Mouse (Mus musculus) forebrain, embryonic 15.5 days (tissue): ENCODE data around the gene Eif5a. TPM values are rescaled to one million over a fixed set of nuclear protein-coding genes. Genes with fewer than 3 reads are reported as not detected.
"Not testable (repeated sequence)": the region's sequence is repeated elsewhere in the genome, so short reads cannot be mapped to it uniquely, and the experiment has no call there.

ENCODE experiments used
- ATAC-seq: fragments of 200-750 bp; cut with Nextera tagmentation; replicated peaks from 2 replicates; pipeline ENCODE4 v1.8.0; 2017; ENCODE audit warnings: mild to moderate bottlenecking, moderate TSS enrichment, moderate library complexity
- H3K27ac ChIP-seq: fragments of 300-500 bp; sonication (generic); replicated peaks from 2 replicates; pipeline ENCODE4 v1.5.1; 2015; ENCODE audit warnings: mild to moderate bottlenecking, inconsistent platforms
- H3K27me3 ChIP-seq: fragments of 300-500 bp; sonication (generic); 2 replicates; pipeline ENCODE4 v1.6.1; 2015; ENCODE audit warnings: inconsistent platforms
- H3K36me3 ChIP-seq: fragments of 300-500 bp; sonication (generic); 2 replicates; pipeline ENCODE4 v1.6.1; 2015; ENCODE audit warnings: mild to moderate bottlenecking, inconsistent platforms
- H3K4me1 ChIP-seq: fragments of 300-500 bp; sonication (generic); 2 replicates; pipeline ENCODE4 v1.6.1; 2015; ENCODE audit warnings: inconsistent platforms
- H3K4me2 ChIP-seq: fragments of 300-500 bp; sonication (generic); replicated peaks from 2 replicates; pipeline ENCODE4 v1.6.1; 2015; ENCODE audit warnings: mild to moderate bottlenecking, inconsistent platforms
- H3K4me3 ChIP-seq: fragments of 300-500 bp; sonication (generic); 2 replicates; pipeline ENCODE4 v1.5.1; 2015; ENCODE audit warnings: mild to moderate bottlenecking, inconsistent platforms
- H3K9ac ChIP-seq: fragments of 300-500 bp; sonication (generic); replicated peaks from 2 replicates; pipeline ENCODE4 v1.6.1; 2015; ENCODE audit warnings: mild to moderate bottlenecking, inconsistent platforms
- H3K9me3 ChIP-seq: fragments of 300-500 bp; sonication (generic); 2 replicates; pipeline ENCODE4 v1.6.1; 2016; ENCODE audit warnings: inconsistent platforms
- WGBS: fragments of 180-500 bp; shearing (Covaris S2); methylation state at CpG from one replicate; pipeline ENCODE4 v1.1.7; 2015; ENCODE audit warnings: mixed read lengths; 5-methylcytosine and 5-hydroxymethylcytosine counted together
- polyA plus RNA-seq: library from polyadenylated mRNA; unstranded; fragments of >200 nt; fragmentation: Nextera tagmentation; extraction: Ambion mirVana; gene quantifications from 2 replicates; pipeline ENCODE4 v1.2.1, GENCODE M21; 2015

The Eif5a gene
- polyA plus RNA-seq, 1 experiment from 2014 or later = 1,167 TPM

DNA sequence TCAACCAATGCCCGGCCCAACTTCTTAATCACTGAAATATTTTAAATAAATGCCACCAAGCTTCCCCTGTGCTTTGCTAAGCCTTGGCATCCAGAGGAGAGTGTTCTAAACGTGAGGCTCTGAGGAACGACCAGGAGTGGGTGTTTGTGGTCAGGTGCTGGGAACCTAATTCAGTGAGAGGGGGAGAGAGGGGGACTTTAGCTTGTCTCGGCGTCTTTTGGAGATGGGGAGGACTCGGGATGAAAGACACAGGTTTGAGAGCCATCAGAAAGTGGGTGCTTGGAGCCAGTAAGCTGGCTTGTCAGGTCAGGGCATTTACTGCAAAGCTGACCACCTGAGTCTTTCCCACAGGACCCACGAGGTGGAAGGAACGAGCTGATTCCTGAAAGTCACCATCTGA, 10.0 kb upstream of the Eif5a start:
- Histone ChIP-seq H3K4me1 (peaks cover 24% of the 10 kb centered on the region), H3K27ac (no peak overlapping the region), H3K27me3 (peaks cover 1% of the 10 kb centered on the region; the same call in 1 of the 2 replicates), H3K9ac (no peak overlapping the region), H3K4me2 (no peak overlapping the region), H3K4me3 (no peak overlapping the region), H3K9me3 (no peaks in the 10 kb centered on the region), H3K36me3 (no peaks in the 10 kb centered on the region)
- ATAC-seq = no peak
- WGBS = 73% methylated on average over 8 of the region's 8 CpGs

DNA sequence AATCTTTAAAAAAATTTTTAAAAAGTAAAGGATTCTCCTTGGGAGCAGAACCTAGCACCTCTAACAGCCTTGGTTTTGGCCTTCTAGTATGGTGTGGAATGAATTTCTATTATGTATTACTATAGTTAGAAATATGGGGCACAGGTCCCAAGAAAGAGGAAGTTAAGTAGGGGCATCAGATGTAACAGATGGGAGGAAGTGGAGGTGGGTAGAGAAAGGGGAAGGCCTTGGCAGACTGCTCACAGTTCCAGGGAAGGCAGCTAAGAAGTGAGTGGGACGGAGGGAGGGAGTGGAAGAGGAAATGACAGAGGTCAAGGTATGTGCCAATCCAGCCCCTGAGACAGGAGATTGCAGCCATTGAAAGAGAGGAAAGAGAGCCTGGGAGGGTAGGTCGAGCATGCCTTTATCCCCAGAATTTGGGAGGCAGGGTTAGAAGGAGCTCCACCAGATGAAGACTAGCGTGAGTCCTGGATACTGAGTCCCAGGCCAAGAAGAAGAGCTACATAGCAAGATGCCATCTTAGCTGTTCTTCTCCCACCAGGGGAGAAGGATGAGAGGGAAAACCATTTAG, 9.3 kb upstream of the Eif5a start:
- no peak for ATAC-seq
- 83% methylated on average over 3 of the region's 3 CpGs for WGBS
- no peak overlapping the region for H3K9ac ChIP-seq

GRCm38 (mm10) chr11:69930176-69930575, 8.4 kb upstream of the Eif5a start:
- H3K4me3 ChIP-seq, H3K36me3 ChIP-seq, ATAC-seq, H3K4me2 ChIP-seq, H3K27me3 ChIP-seq, H3K9me3 ChIP-seq, H3K27ac ChIP-seq, H3K9ac ChIP-seq: not testable (repeated sequence)
- H3K4me1 ChIP-seq = peaks cover 10% of the 10 kb centered on the region
- 89% methylated on average over 8 of the region's 8 CpGs for WGBS

More for the DNA sequence above, 9.3 kb upstream of the Eif5a start:
- Histone ChIP-seq H3K27ac (no peak overlapping the region), H3K9me3 (no peaks in the 10 kb centered on the region), H3K27me3 (no peaks in the 10 kb centered on the region), H3K4me1 (peaks cover 16% of the 10 kb centered on the region), H3K4me3 (no peak overlapping the region), H3K4me2 (no peak overlapping the region), H3K36me3 (no peaks in the 10 kb centered on the region)

DNA sequence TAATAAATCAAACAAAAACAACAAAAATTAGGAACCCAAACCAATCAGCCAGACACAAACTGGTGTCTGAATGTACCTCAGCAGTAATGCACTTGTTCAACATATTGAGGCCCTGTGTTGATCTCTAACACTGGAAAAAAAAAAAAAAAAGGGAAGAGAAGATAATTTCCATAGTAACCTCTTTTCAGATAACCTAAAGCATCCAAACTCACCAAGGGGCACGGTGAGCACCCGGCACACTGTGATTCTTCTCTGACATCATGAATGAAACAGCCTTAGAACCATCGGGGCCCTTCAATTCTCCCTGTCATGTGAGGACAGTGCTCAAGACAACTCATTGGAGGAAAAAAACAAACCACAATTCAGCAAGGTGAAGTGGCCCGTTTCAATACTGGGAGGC, 8.0 kb upstream of the Eif5a start:
- no peak overlapping the region for H3K4me2 ChIP-seq
- H3K27ac ChIP-seq = no peak overlapping the region
- H3K9ac ChIP-seq = no peak overlapping the region
- no peak for ATAC-seq
- no peaks in the 10 kb centered on the region for H3K36me3 ChIP-seq
- WGBS = 82% methylated on average over 4 of the region's 4 CpGs
- H3K4me1 ChIP-seq = peaks cover 5% of the 10 kb centered on the region
- H3K27me3 ChIP-seq = no peaks in the 10 kb centered on the region
- H3K4me3 ChIP-seq = no peak overlapping the region
- no peaks in the 10 kb centered on the region for H3K9me3 ChIP-seq

GRCm38 (mm10) chr11:69927501-69927900, 5.7 kb upstream of the Eif5a start:
- ATAC-seq = no peak
- H3K4me1 ChIP-seq = peaks cover 5% of the 10 kb centered on the region
- no peaks in the 10 kb centered on the region for H3K36me3 ChIP-seq
- no peak overlapping the region for H3K4me3 ChIP-seq
- H3K27ac ChIP-seq = no peak overlapping the region
- H3K27me3 ChIP-seq = no peaks in the 10 kb centered on the region
- H3K4me2 ChIP-seq = no peak overlapping the region
- WGBS = 98% methylated on average over 2 of the region's 2 CpGs
- H3K9ac ChIP-seq = no peak overlapping the region
- no peaks in the 10 kb centered on the region for H3K9me3 ChIP-seq

DNA sequence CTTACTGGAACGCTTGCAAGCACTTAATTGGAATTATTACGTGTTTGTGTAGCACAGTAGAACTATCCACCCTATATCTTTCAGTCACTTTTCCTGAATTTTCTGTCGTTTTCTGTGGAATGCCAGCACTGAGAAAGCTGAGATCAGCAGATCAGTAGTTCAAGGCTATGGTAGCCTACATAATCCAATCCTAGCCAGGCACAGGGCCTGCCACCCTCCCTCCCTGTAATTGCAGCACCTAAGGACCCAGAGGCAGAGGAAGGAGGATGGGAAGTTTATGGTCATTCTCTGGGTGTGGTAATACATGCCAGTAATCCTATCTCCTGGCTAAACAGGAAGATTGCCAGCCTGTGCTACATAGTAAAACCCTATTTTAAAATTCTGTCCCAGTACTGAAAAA, 1.0 kb upstream of the Eif5a start:
- H3K27ac ChIP-seq = peak overlapping the region; percentile 95
- H3K4me1 ChIP-seq = peaks cover 29% of the 10 kb centered on the region
- H3K9ac ChIP-seq = no peak overlapping the region
- H3K27me3 ChIP-seq = no peaks in the 10 kb centered on the region
- 66% methylated on average over 3 of the region's 3 CpGs for WGBS
- no peak overlapping the region for H3K4me3 ChIP-seq
- no peak for ATAC-seq
- H3K9me3 ChIP-seq = no peaks in the 10 kb centered on the region
- H3K4me2 ChIP-seq = peak overlapping the region; percentile 74; the same call in 1 of the 2 replicates
- peaks cover 14% of the 10 kb centered on the region for H3K36me3 ChIP-seq

- Histone ChIP-seq H3K9me3 (no peaks in the 10 kb centered on the region), H3K9ac (peak overlapping the region; percentile 60), H3K27ac (peak overlapping the region; percentile 95), H3K27me3 (no peaks in the 10 kb centered on the region), H3K4me2 (peak overlapping the region; percentile 74), H3K36me3 (peaks cover 20% of the 10 kb centered on the region), H3K4me3 (peak overlapping the region; percentile 68), H3K4me1 (peaks cover 29% of the 10 kb centered on the region)
- WGBS = 3% methylated on average over 12 of the region's 12 CpGs
- no peak for ATAC-seq
Measured at GRCm38 (mm10) chr11:69922012-69922756, 426 bp upstream of the Eif5a start.

GRCm38 (mm10) chr11:69920266-69921031, 1.3 kb downstream of the Eif5a start:
- Histone ChIP-seq H3K9me3 (no peaks in the 10 kb centered on the region), H3K9ac (peak overlapping the region; percentile 68), H3K4me3 (peak overlapping the region; percentile 68), H3K27me3 (no peaks in the 10 kb centered on the region), H3K4me2 (peak overlapping the region; percentile 74), H3K36me3 (peaks cover 37% of the 10 kb centered on the region), H3K4me1 (peaks cover 37% of the 10 kb centered on the region), H3K27ac (peak overlapping the region; percentile 95)
- peak; percentile 7 for ATAC-seq
- WGBS = under 1% methylated on average over 65 of the region's 65 CpGs

DNA sequence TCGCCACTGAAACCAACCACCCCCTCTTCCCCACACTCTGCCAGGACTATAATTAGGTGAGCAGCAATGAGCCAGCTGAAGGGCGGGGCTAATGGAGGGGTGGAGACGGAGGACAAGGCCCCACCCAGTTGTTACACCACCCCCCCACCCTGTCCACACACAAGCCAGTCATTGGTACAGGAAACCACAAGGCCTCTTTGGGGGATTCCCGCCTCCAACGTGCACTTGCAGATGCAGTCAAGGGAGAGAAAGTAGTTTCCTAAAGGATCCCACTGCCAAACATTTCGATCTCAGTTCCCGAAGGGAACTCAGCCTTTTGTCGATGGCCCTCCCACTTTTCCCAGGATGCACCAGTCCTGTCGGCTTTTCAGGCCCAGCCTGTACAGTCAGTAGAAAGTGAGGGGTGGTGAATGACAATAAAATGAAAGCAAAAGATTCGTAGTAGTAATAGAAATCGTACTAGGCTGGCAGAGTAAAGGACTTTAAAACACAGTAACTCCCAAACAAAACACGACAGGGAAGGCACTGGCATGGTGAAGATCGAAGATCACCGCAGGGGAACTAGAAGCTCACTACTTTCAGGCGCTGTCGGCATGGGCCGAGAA, 2.0 kb downstream of the Eif5a start:
- no peaks in the 10 kb centered on the region for H3K27me3 ChIP-seq
- H3K4me2 ChIP-seq = peak overlapping the region; percentile 74
- peak overlapping the region; percentile 95 for H3K27ac ChIP-seq
- H3K4me3 ChIP-seq = peak overlapping the region; percentile 68
- peak overlapping the region; percentile 68 for H3K9ac ChIP-seq
- peaks cover 43% of the 10 kb centered on the region for H3K36me3 ChIP-seq
- H3K4me1 ChIP-seq = peaks cover 43% of the 10 kb centered on the region
- under 1% methylated on average over 17 of the region's 17 CpGs for WGBS
- H3K9me3 ChIP-seq = no peaks in the 10 kb centered on the region
- ATAC-seq = no peak

GRCm38 (mm10) chr11:69919053-69919452, 2.7 kb downstream of the Eif5a start:
- Histone ChIP-seq H3K4me1 (peaks cover 50% of the 10 kb centered on the region), H3K36me3 (peaks cover 43% of the 10 kb centered on the region), H3K4me2 (peak overlapping the region; percentile 74), H3K27me3 (no peaks in the 10 kb centered on the region), H3K27ac (peak overlapping the region; percentile 95; the same call in 1 of the 2 replicates), H3K9me3 (no peaks in the 10 kb centered on the region), H3K4me3 (peak overlapping the region; percentile 68), H3K9ac (no peak overlapping the region)
- 83% methylated on average over 9 of the region's 9 CpGs for WGBS
- ATAC-seq = no peak

DNA sequence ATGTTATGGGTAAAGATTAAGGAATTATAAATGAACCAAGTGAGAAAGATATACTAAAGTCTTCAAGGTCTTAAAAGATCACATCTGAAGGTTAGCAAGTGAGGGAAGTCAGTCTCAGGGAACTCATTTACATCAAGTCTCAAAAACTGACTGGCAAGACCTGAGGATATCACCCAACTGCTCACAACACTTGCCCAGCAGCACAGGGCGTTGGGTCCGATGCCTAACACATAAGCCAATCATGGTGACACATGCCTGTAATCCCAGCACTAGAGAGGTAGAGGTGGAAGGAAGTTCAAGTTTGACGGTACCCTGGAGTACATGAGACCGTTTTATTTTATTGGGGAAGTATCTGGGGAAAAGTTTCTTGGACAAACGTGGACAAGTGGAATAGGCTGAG, 3.6 kb downstream of the Eif5a start:
- WGBS = 85% methylated on average over 5 of the region's 5 CpGs
- peaks cover 56% of the 10 kb centered on the region for H3K4me1 ChIP-seq
- no peak overlapping the region for H3K4me2 ChIP-seq
- H3K36me3 ChIP-seq = peaks cover 46% of the 10 kb centered on the region
- H3K27ac ChIP-seq = no peak overlapping the region
- no peak for ATAC-seq
- no peak overlapping the region for H3K9ac ChIP-seq
- no peak overlapping the region for H3K4me3 ChIP-seq
- H3K9me3 ChIP-seq = no peaks in the 10 kb centered on the region
- no peaks in the 10 kb centered on the region for H3K27me3 ChIP-seq
